Mouse (Mus musculus) embryo, embryonic 10.5 days (tissue): Measurements from ENCODE around the gene Olfr303.
"Not testable (repeated sequence)": the region's sequence is repeated elsewhere in the genome, so short reads cannot be mapped to it uniquely, and the experiment has no call there.

Source experiments
- DNase-seq: peaks from one replicate; pipeline ENCODE4 v3.0.0-alpha.2; 2015; ENCODE audit warnings: low spot score

The Olfr303 gene

GRCm38 (mm10) chr7:86397689-86398088, at the start of gene Olfr303:
Gene Olfr303 (minus strand): TSS chr7:86397789.
- DNase-seq = no peak

GRCm38 (mm10) chr7:86403546-86403945, 6.0 kb upstream of the Olfr303 start, which contains the start of gene Olfr301:
Gene Olfr301 (plus strand): TSS chr7:86403846.
- DNase-seq = no peak

DNA sequence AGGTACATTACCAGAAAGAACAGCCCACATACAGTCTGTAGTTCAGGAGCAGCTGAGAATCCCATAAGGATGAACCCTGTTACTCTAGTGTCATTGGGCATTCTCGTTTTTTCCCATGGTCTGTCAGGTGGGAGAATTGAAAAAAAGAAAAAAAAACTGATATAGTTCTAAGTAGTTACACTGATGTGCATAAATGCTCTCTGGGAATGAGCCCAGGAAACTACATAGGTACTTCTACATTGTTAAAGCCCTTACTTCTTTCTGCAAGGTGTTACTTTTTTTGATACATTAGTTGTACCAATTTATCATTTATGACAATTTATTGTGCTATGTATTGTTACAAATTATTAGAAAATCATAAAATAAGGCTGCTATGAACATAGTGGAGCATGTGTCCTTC, 11.0 kb downstream of the Olfr303 start, which contains the start of gene Olfr304:
Olfr304 (minus strand) TSS at position 101 of the 400 bp plus-strand sequence.
- no peak for DNase-seq

DNA sequence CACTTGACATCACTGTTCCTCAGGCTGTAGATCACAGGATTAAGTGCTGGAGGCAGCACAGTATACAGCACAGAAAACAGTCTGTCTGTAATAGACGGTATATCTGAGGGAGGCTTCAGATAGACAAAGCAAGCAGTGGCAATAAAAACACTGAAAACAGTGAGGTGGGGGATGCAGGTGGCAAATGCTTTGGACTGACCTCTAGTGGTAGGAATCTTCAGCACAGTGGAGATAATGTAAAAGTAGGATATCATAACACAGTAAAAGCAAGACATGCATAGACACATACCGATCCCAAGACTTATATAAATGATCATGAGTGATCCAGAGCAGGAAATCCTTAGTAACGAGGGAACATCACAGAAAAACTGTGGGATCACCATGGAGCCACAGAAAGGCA, 11.8 kb downstream of the Olfr303 start:
- peak; percentile 5 for DNase-seq

- no peak for DNase-seq
Observed at GRCm38 (mm10) chr7:86366828-86367227, 30.8 kb downstream of the Olfr303 start, which contains the start of gene Olfr305. Gene Olfr305 (minus strand): TSS chr7:86366928.

GRCm38 (mm10) chr7:86346296-86346695, 51.3 kb downstream of the Olfr303 start:
- DNase-seq = not testable (repeated sequence)

- no peak for DNase-seq
Observed at GRCm38 (mm10) chr7:86344253-86344652, 53.3 kb downstream of the Olfr303 start.

GRCm38 (mm10) chr7:86342881-86343565, 54.6 kb downstream of the Olfr303 start:
- DNase-seq = no peak
